Mouse (Mus musculus) olfactory bulb, adult 2 months (tissue): ENCODE measurements around the gene Slc5a10. TPM values are rescaled to one million over a fixed set of nuclear protein-coding genes. Genes with fewer than 3 reads are reported as not detected.

Experiments
- H3K27ac ChIP-seq: fragments of 200-500 bp; 2 replicates; pipeline ENCODE4 v1.5.1; 2012; ENCODE audit warnings: low read depth, low read length; ENCODE audit not compliant: insufficient read depth
- H3K4me1 ChIP-seq: fragments of 200-500 bp; 2 replicates; pipeline ENCODE4 v1.6.1; 2012; ENCODE audit warnings: low read length; ENCODE audit not compliant: control insufficient read depth, insufficient read depth
- H3K4me3 ChIP-seq: fragments of 200-500 bp; 2 replicates; pipeline ENCODE4 v1.5.1; 2012; ENCODE audit warnings: mild to moderate bottlenecking, low read depth, low read length, moderate library complexity; ENCODE audit not compliant: insufficient read depth
- CTCF ChIP-seq: fragments of 200-500 bp; IDR thresholded peaks from 2 replicates; pipeline ENCODE4 v1.5.1; 2012; ENCODE audit warnings: low read depth, mild to moderate bottlenecking, low read length, moderate library complexity; ENCODE audit not compliant: insufficient read depth
- POLR2A ChIP-seq: fragments of 200-500 bp; IDR thresholded peaks from 2 replicates; pipeline ENCODE4 v1.6.1; 2012; ENCODE audit warnings: mild to moderate bottlenecking, low read depth, low read length, moderate library complexity; ENCODE audit not compliant: insufficient read depth
- WGBS: fragments of 180-500 bp; shearing (Covaris S2); methylation state at CpG from one replicate; pipeline ENCODE4 v1.1.7; 2018; 5-methylcytosine and 5-hydroxymethylcytosine counted together
- polyA plus RNA-seq: library from polyadenylated mRNA; stranded (reverse); fragments of >200 nt; gene quantifications from 2 replicates; pipeline ENCODE4 v1.2.4, GENCODE M21; 2012; ENCODE audit warnings: low replicate concordance; ENCODE audit not compliant: missing spikeins, insufficient read depth, insufficient read length

The Slc5a10 gene
- polyA plus RNA-seq, 1 experiment: not detected

DNA sequence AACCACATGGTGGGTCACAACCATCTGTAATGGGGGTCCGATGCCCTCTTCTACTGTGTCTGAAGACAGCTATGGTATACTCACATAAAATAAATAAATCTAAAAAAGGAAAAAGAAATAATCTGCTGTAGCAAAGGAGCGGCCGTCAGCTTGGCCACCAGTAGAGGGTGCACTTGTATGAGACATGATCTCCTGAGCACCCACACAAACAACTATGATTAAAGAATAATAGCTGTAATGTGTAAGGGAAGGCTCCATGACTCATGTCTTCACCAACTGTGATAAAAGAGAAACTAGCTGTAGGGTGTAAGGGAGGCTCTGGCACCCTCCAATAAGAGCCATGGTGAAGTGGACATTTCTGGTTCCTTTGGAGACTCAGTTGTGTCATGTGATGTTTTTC, 91.0 kb downstream of the Slc5a10 start:
- Histone ChIP-seq H3K27ac (no peak overlapping the region), H3K4me3 (no peak overlapping the region), H3K4me1 (no peaks in the 10 kb centered on the region)
- no peak for TF ChIP-seq CTCF
- no peak for TF ChIP-seq POLR2A
- WGBS: 58% methylated on average over 3 of the region's 3 CpGs

GRCm38 (mm10) chr11:61626509-61626908, 94.1 kb downstream of the Slc5a10 start:
- WGBS: 89% methylated on average over 1 of the region's 1 CpGs
- Histone ChIP-seq H3K4me1 (no peaks in the 10 kb centered on the region), H3K4me3 (no peak overlapping the region), H3K27ac (no peak overlapping the region)
- TF ChIP-seq CTCF: no peak

- no peak for TF ChIP-seq CTCF
- TF ChIP-seq POLR2A: no peak
- Histone ChIP-seq H3K4me3 (no peak overlapping the region), H3K4me1 (peaks cover 4% of the 10 kb centered on the region; the same call in 1 of the 2 replicates), H3K27ac (no peak overlapping the region)
- 79% methylated on average over 7 of the region's 7 CpGs for WGBS
These were observed 95.5 kb downstream of the Slc5a10 start for GRCm38 (mm10) chr11:61625136-61625535.

Other genes with a start within 250 kb of the Slc5a10 start
- gene Mfap4, start 235.4 kb downstream of the Slc5a10 start, polyA plus RNA-seq: not detected in 2 replicates
- gene Mapk7, start 226.4 kb downstream of the Slc5a10 start, polyA plus RNA-seq: not detected in 2 replicates
- not detected in 2 replicates for gene B9d1, start 215.7 kb downstream of the Slc5a10 start, polyA plus RNA-seq
- gene Epn2, start 141.1 kb downstream of the Slc5a10 start, polyA plus RNA-seq: not detected in 2 replicates
- gene Grap, start 67.6 kb downstream of the Slc5a10 start, polyA plus RNA-seq: not detected in 2 replicates
- gene Fam83g, start 36.7 kb downstream of the Slc5a10 start, polyA plus RNA-seq: not detected in 2 replicates
- not detected in 2 replicates for gene Prpsap2, start 41.3 kb upstream of the Slc5a10 start, polyA plus RNA-seq
- gene Ulk2, start 134.2 kb upstream of the Slc5a10 start, polyA plus RNA-seq: not detected in 2 replicates
- gene Akap10, start 209.4 kb upstream of the Slc5a10 start, polyA plus RNA-seq: not detected in 2 replicates
- gene Specc1, start 235.9 kb upstream of the Slc5a10 start, polyA plus RNA-seq: not detected in 2 replicates